12 mouse cellular contexts compared by ENCODE assay signal in the genomic region with DNA sequence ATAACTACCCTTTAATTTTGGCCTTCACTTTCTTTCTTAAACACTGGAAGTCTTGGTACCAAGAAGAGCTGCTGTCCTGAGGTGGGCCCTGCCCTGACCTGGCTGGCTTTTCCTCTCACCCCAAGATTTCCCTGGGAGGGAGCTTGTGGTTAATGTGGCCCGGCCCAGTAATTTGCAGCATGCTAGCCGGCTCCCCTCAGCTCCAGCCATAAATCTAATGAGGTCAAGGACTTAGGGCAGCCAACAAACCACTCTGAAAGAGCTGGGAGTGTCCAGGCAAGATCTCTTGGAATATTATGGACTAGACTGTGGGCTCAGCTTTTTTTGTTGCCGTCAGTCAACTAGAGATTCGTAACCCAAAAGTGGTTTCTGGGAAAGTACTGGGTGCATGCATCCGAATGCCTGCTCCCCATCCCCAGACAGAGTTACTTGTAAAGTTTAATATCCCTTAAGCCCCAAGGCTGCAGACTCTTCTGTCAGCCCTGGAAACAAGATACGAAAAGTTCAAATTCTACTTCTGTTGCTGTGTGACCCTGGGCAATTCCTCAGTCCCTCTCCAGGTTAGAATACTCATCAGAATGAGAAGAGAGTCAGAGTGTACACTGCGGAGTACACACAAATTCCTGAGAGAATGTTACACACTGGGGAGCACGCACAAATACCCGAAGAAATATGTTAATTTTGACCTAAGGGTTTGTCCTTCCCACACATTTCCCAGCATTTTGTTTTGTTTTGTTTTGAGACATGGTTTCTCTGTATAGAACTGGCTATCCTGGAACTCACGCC.
DNase-seq lines count a peak whose midpoint lies in the region; ATAC-seq and TF ChIP-seq lines count a peak whose summit lies in the region.
"Had no signal": no experiment of that assay in that cellular context is flagged by ENCODE, and none has a peak within 500 bp of the region (broad histone marks: within the 10 kb centered on the region; RNA-seq: fewer than 3 reads in every experiment).

No protein-coding gene starts in this region.

- no peaks in the 10 kb centered on the region for H3K27me3 ChIP-seq in kidney, embryonic 15.5 days
- H3K27me3 ChIP-seq: heart, embryonic 15.5 days had no signal

- no peak overlapping the region for H3K4me2 ChIP-seq in kidney, embryonic 15.5 days
- H3K4me2 ChIP-seq: heart, embryonic 15.5 days had no signal

- intact Hi-C loops in left cerebral cortex, postnatal 36 days (cut with DNase I) = no loop called here

- no peaks in the 10 kb centered on the region for H3K36me3 ChIP-seq in kidney, embryonic 15.5 days
- H3K36me3 ChIP-seq: heart, embryonic 15.5 days had no signal

- DNase-seq in kidney, adult 11 months = peak; percentile 21
- no peak for DNase-seq in kidney, adult 8-10 months
- DNase-seq in adrenal gland, postnatal 14 days = peak; percentile 62
- DNase-seq in mesoderm, embryonic 11.5 days (ENCODE audit: low read depth, low spot score) = peak; percentile 45
- no peak for DNase-seq in spleen, postnatal 36 days (ENCODE audit: low spot score in 2 of 2)
- DNase-seq in left cerebral cortex, postnatal 36 days (ENCODE audit: low spot score in 2 of 2) = no peak
- no peak for DNase-seq in layer of hippocampus, adult 2 months (ENCODE audit: low spot score in 2 of 2)
- DNase-seq: cerebellum, postnatal 14 days; lung, postnatal 4 days had no signal

- WGBS in kidney, embryonic 15.5 days = 38% methylated on average over 10 of the region's 10 CpGs

- peak; percentile 81 for ATAC-seq in kidney, embryonic 15.5 days (replicated peaks; ENCODE audit: low FRiP score)

- peaks cover 33% of the 10 kb centered on the region for H3K4me1 ChIP-seq in kidney, embryonic 15.5 days

- peak overlapping the region; percentile 24 for H3K27ac ChIP-seq in kidney, embryonic 15.5 days
- no peak overlapping the region for H3K27ac ChIP-seq in layer of hippocampus, adult 2 months
- H3K27ac ChIP-seq: heart, embryonic 15.5 days; liver, embryonic 14.5 days had no signal

- no peaks in the 10 kb centered on the region for H3K9me3 ChIP-seq in kidney, embryonic 15.5 days (replicated peaks)
- H3K9me3 ChIP-seq: heart, embryonic 15.5 days had no signal

- no peak overlapping the region for H3K4me3 ChIP-seq in kidney, embryonic 15.5 days (replicated peaks)
- H3K4me3 ChIP-seq in layer of hippocampus, adult 2 months = no peak overlapping the region
- H3K4me3 ChIP-seq: heart, embryonic 15.5 days had no signal

- no peak for TF ChIP-seq CTCF in layer of hippocampus, adult 2 months (conservative IDR thresholded peaks at IDR 0.05)

- H3K9ac ChIP-seq in kidney, embryonic 15.5 days = no peak overlapping the region
- H3K9ac ChIP-seq: heart, embryonic 15.5 days; liver, embryonic 14.5 days had no signal

Comparison
In these comparisons a context has a peak if more than half of its experiments do, and no peak if none do; other contexts are left out.
1. DNase-seq: peak in kidney, adult 11 months (single experiment), adrenal gland, postnatal 14 days (single experiment) and mesoderm, embryonic 11.5 days (single experiment); none in kidney, adult 8-10 months (0 of 2), spleen, postnatal 36 days (0 of 2), left cerebral cortex, postnatal 36 days (0 of 2) and layer of hippocampus, adult 2 months (0 of 2).